Mouse (Mus musculus): ENCODE measurements around the gene Atg2a.

The Atg2a gene

DNA sequence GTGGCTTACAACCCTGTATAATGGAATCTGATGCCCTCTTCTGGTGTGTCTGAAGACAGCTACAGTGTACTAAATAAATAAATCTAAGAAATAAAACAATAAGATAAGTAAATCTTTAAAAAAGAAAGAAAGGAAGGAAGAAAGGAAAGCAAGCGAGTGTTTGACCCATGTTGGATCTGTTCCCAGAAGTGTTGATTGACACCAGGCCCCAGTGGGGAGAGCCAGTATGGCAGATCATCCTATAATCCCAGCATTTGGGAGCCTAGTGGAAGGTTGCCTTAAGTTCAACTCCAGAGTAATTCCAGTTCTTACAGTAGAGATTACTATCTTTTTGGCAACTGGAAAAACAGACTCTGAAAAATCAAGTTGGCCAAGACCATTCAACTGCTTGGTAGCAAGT, 4.3 kb downstream of the Atg2a start:
- DNase-seq (ENCODE audit: inconsistent age in 2 of 2, low spot score in 1 of 2) = no peak

GRCm38 (mm10) chr19:6247526-6248300, 6.2 kb downstream of the Atg2a start:
- DNase-seq (ENCODE audit: inconsistent age in 2 of 2, low spot score in 1 of 2) = peak; percentile 72 to 75

DNA sequence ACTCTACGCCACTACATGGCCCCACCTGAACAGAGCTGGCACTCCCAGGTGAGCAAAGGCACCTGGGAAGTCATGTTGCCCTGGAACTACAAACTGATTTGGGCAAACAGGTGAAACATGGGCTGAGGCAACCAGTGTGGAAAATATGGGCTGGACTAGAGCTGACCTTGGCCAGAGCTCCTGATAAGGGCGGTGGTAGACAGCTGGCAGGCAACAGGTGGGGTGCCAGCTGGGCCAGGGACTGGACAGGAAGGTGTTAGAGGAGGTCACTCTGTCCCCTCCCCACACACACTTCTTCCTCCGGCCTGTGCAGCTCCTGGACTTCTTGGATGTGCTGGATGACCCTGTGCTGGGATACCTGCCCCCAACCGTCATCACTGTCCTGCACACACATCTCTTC, 11.6 kb downstream of the Atg2a start:
- DNase-seq (ENCODE audit: inconsistent age in 2 of 2, low spot score in 1 of 2) = no peak

DNA sequence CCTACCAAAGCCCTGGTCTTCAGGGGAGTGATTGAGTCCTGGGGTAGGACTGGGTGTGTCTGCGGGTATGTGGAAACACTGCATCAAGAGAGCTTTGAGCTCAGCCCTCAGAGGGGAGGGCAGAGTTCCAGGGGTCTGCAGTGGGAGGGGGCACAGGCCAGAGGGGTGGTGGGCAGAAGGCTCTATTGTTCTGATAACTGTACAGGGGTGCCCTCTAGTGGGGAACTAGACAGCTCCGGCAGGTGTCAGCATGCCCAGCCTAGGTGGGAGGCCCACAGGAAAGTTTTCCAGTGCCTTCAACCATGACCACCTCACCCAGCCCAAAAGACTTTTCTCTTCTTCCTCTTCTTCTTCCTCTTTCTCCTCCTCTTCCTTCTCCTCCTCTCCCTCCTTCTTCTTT, 19.0 kb downstream of the Atg2a start:
- peak in 1 of 2 experiments; percentile 76 for DNase-seq (ENCODE audit: inconsistent age in 2 of 2, low spot score in 1 of 2)

GRCm38 (mm10) chr19:6260946-6261345, 19.5 kb downstream of the Atg2a start:
- DNase-seq (ENCODE audit: inconsistent age in 2 of 2, low spot score in 1 of 2) = peak in 1 of 2 experiments; percentile 40

DNA sequence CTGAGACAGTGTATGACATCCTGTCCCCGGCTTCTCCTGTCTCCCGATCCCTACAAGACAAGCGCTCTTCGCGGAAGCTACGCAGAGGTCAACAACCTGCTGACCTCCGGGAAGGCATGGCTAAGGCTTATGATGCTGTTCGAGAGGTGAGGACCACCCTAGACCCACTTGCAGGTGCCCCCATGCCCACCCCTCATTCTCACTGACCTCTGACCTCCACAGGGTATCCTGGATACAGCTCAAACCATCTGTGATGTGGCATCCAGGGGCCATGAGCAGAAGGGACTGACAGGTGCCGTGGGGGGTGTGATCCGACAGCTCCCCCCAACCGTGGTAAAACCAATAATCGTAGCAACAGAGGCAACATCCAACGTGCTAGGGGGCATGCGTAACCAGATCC, 19.9 kb downstream of the Atg2a start:
- peak in 1 of 2 experiments; percentile 52 for DNase-seq (ENCODE audit: inconsistent age in 2 of 2, low spot score in 1 of 2)

- DNase-seq (ENCODE audit: inconsistent age in 2 of 2, low spot score in 1 of 2) = peak; percentile 69 to 91
Observed at GRCm38 (mm10) chr19:6262222-6262621, 20.8 kb downstream of the Atg2a start.

GRCm38 (mm10) chr19:6262839-6263433, 21.5 kb downstream of the Atg2a start:
- DNase-seq (ENCODE audit: inconsistent age in 2 of 2, low spot score in 1 of 2) = peak in 1 of 2 experiments; percentile 41

- peak in 1 of 2 experiments; percentile 30 for DNase-seq (ENCODE audit: inconsistent age in 2 of 2, low spot score in 1 of 2)
Observed at GRCm38 (mm10) chr19:6264200-6264599, 22.7 kb downstream of the Atg2a start.

DNA sequence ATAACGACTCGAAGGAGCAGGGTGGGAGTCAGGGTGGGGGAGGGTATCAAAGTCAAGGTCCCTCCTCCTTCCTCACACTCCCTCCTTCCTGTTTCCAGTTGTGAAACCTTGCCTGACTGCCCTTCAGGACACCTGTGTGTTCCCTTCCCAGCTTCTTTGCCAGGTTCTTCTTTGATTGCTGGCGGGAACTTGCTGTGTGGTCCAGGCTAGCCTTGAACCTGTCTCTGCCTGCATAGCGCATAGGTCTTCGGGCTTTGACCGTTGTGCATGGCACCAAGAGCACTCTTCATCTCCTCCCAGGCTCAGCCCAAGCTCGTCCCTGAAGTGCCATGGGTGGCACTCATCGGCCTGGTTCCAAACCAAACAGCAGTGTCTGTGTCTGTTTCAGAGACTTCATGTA, 23.5 kb downstream of the Atg2a start:
- no peak for DNase-seq (ENCODE audit: inconsistent age in 2 of 2, low spot score in 1 of 2)

DNA sequence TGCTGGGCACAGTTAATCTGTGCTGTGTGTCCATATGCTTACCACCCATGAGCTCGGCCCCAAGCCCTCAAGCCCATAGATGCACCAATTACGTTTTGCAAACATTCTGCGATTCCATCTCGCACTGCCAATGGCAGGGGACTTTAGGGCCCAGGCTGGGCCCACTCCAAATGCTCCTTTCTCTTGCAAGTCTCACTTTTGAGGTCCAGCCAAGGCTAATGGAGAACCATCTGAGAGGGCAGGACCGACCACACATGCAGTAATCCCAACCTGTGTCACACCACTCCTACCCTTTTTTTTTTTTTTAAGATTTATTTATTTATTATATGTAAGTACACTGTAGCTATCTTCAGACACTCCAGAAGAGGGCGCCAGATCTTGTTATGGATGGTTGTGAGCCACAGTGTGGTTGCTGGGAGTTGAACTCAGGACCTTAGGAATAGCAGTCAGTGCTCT, 24.3 kb downstream of the Atg2a start:
- DNase-seq (ENCODE audit: inconsistent age in 2 of 2, low spot score in 1 of 2) = peak in 1 of 2 experiments; percentile 45

DNA sequence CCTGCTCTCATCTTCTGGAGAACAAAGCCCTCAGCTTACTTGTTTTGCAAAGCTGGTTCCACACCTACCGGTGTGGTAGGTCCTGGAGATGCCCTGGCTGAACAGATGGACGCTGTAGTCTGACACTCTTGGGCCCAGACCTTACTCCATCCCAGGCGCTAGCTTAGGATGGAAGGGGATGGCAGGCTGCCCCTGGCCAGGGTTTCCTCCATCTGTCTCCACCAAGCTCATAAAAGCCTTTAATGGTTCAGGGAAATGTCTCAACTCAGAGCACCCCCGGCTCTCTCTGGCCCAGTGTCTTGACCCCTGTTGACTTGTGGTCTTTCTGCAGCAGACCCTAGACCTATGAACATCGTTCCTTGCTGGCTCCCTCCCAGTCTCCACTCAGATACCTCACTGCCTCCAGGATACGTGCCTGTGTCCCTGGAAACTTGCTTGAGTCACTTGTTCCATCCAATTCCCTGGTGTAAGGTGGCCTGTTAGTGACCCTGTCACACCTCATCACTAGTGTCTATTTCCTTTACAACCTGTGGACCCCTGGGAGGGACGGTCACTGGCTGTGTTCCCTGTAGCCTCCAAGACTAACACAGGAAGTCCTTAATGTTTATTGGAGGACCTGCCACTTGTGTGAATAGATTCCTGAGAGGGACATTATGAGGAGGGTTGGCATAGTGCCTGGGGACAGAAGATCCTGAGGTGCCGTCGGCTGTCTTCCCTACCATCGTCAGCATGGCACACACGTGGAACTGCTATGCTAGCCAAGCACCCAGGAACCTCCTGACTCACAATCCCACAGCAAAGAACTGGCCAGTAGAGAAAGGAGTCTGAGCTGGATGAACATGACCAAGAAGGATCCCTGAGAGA, 26.1 kb downstream of the Atg2a start:
- DNase-seq (ENCODE audit: inconsistent age in 2 of 2, low spot score in 1 of 2) = peak in 1 of 2 experiments; percentile 33

DNA sequence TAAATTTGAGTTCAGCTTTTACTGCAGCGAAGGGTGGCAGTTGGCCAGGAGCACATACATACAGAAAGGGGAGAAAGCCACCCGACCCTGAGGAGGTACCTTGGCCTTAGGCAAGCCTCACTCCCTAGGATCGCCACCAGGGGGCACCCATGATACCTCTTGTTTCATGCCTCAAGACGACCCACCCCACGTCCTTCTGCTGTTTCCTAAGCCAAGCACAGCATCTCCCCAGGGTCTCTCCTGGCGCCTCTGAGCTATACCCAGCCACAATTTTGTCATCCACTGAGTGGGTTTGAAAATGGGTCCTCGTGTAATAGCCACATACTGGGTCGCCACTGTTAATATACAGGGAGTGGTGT, 26.7 kb downstream of the Atg2a start:
- peak; percentile 88 to 96 for DNase-seq (ENCODE audit: inconsistent age in 2 of 2, low spot score in 1 of 2)

DNA sequence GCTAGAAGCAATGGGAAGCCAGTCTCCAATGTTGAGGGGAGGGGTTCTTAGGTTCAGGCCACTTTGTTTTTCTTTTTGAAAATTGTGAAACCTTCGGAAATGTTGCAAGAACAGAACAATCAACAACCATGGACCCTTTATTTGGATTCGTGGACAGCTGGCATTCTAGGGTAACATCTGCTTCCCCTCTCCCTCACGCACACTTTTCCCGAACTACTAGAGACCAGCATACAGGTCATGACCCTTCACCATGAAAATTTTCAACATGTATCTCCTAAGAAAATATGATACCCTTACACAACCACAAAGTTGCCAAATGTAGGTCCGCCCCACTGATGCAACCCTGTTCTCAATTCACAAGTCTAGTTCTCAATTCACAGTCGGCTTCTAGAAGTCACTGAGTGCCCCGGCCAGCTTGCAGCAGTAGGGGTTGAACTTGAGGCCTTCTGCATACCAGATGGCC, 27.2 kb downstream of the Atg2a start:
- DNase-seq (ENCODE audit: inconsistent age in 2 of 2, low spot score in 1 of 2) = peak in 1 of 2 experiments; percentile 74

DNA sequence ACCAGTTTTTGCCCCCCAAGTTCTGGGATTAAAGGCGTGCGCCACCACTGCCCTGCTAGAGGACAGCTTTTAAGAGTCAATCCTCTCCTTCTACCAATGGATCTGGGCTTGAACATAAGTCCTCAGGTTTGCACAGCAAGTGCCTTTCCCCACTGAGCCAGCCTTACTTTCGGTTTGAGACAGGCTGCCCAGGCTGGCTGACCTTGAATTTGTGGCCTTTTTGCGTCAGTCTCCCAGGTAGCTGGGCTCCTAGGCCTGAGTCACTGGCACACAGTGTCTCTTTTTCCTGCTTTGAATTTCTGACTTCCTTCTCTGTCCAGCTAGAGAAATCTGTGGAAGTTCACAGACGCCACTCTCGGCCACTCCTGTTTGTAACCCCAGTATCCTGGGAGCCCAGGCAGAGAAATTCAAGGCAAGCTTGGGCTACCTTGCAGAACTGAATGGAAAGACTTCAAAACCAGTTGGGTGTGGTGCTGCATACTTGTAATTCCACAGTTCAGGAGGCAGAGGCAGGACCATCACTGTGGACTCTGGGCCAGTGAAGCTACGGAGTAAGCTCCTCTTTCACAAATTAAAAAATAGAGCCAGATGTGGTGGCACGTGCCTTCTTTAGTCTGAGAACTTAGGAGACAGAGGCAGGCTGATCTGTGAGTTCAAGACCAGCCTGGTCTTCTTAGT, 28.5 kb downstream of the Atg2a start:
- peak; percentile 90 to 93 for DNase-seq (ENCODE audit: inconsistent age in 2 of 2, low spot score in 1 of 2)

DNA sequence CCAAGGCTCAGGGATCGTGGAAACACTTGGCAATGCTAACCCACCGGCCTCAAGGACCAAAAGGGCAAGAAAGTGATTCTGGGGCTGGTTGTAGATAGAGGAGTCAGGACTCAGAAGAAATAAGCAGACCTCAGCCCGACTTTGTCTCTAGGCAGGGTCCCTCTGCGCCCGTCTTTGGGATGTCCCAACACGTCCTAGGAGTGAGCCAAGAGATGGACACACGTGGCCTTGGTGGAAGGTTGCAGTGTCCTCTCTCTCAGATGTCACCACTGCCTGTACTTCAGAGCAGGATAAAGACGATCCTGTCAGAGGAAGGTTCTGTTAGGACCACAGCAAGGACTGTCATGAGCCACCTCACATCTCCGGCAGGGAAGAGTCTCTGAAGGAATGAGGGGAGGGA, 29.2 kb downstream of the Atg2a start:
- peak; percentile 81 to 86 for DNase-seq (ENCODE audit: inconsistent age in 2 of 2, low spot score in 1 of 2)

- DNase-seq (ENCODE audit: inconsistent age in 2 of 2, low spot score in 1 of 2) = no peak
Observed at GRCm38 (mm10) chr19:6271206-6271605, 29.7 kb downstream of the Atg2a start.

DNA sequence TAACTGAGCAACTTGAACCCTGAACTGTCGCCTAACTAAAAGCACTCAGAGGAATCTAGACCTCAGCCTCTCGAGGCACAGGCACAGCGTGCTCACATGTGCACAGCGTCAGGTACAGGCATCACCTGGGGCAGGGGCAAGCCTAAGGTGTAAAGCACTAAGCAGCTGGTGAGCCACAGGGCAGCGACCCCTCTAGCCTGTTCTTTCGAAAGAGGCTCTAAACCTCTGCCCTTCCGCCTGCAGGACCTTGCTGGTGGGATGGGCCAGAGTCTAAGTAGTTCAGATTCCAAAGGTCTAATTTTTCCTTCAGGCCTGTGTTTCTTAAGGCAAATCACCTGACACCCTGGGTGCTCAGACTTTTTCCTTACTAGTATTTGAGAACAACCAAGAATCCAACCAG, 30.6 kb downstream of the Atg2a start:
- no peak for DNase-seq (ENCODE audit: inconsistent age in 2 of 2, low spot score in 1 of 2)

DNA sequence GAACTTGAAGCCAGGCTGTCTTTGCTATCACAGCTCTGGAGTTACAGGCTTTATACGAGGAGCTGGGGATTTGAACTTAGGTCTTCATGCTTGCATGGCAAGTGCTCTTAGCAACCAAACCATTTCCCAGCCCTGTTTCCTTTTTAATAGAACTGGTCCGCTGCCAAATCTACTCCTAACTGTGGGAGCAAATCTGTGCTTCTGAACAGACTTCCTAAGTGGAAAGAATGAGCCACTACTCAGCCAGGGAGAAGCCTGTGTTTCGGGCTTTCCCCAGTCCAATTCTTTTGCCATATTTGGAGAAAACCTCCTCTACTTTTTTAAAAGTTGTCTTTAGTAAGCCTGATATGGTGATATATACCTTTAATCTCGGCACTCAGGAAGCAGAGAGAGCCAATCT, 31.3 kb downstream of the Atg2a start:
- DNase-seq (ENCODE audit: inconsistent age in 2 of 2, low spot score in 1 of 2) = peak in 1 of 2 experiments; percentile 47

DNA sequence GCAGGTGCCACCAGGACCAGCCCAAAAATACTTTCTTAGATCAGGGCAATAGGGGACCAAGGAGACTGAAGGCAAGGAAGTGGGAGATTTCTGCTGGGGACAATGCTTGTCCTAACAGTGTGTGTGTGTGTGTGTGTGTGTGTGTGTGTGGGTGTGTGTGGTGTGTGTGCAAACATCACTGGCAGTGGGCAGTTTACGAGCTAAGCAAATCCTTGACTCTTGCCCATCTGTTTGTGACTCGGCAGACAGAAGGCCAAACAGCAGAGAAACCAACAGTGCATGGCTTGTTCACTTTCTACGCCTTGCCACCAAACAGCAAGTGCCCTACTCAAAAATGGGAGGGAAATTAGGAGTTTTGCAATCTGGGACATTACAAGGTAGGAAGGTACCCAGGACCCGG, 32.1 kb downstream of the Atg2a start:
- peak in 1 of 2 experiments; percentile 48 for DNase-seq (ENCODE audit: inconsistent age in 2 of 2, low spot score in 1 of 2)

All from adrenal gland, adult (tissue).